Mouse (Mus musculus): ENCODE results near the gene Ahdc1. TPM values are rescaled to one million over a fixed set of nuclear protein-coding genes. Genes with fewer than 3 reads are reported as not detected.

Ahdc1 gene
- total RNA-seq, 1 experiment from 2014 or later, result 9.1 TPM

GRCm38 (mm10) chr4:133014896-133015709 lies 4.0 kb downstream of the Ahdc1 start:
- ATAC-seq (ENCODE audit: extremely low read depth, insufficient number of reproducible peaks, low FRiP score, poor library complexity, severe bottlenecking), result no peak

DNA sequence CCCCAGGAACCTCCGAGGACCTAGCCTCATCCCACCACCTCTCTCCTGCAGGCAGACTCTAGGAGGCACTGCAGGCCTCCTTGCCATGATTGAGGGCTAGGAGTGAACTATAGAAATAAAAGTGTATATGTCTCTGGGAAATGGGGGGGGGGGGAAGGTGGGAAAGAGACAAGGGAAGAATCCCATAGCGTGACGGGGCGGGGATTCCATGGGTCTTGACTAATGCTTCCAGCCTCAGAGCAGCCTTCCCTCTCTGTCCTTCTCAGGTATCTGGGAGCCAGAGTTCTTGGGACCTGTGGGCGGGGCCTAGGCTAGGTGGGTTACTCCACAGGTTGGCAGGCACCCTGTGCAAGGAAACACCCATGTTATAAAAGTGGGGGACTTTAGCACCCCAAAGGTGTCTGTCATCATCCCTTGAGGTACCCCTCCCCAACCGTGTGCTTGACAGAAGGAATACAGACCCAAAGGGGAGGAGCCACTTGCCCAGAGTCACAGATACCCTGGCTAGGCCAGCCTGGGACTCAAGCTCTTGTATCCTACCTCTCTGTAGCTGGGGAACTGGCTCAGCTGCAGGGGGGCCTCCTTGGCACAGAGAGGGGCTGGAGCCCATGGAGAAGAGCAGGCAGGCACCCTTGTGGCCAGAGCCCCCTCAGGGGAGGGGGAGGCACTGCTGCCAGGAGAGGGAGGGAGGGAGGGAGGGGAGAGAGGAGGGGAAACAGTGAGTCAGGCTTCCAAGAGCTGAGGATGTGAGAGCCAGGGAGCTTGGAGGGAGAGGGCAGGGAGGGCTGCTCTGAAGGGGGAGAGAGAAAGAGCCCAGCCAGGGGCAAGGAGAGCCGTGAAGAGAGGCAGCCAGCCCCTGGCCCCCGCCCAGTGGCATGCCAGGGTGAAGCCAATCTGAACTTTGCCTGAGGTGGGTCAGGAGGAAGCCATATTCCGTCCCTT lies 4.9 kb downstream of the Ahdc1 start:
- ATAC-seq (ENCODE audit: extremely low read depth, insufficient number of reproducible peaks, low FRiP score, poor library complexity, severe bottlenecking), result no peak

DNA sequence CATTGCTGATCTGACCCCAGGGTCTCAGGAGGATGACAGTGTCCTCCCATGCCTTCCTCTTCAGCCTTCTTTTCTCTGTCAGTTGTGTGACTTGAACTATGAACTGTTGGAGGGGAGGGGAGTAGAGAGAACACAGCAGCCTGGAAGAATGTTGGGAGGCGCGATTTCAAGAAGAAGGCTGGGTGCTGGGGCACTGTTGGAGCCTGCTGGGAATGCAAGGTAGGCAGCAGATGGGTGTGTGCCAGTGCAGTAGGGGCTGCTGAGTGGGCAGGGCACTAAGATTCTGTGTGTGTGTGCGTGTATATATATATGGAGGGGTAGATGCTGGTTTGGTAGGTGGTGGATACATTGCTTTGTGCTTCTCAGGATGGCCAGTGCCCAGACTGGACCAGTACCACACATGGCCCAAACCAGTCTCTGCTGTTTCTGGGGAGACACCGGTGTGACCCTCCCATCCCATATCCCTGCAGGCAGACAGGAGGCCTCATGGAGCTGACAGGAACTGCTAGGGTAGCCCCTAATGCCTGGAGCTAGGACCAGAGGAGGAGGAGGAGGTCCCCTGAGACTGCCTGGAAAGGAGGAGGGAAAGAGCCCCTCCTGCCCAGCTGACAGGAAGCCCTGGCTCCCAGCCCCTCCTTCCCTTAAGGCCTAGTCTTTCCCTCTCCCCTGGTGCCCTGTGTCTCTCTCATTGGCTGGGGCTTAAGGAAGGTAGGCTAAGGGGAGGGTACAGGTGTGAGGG lies 5.8 kb downstream of the Ahdc1 start:
- no peak for ATAC-seq (ENCODE audit: extremely low read depth, insufficient number of reproducible peaks, low FRiP score, poor library complexity, severe bottlenecking)

- no peak for ATAC-seq (ENCODE audit: extremely low read depth, insufficient number of reproducible peaks, low FRiP score, poor library complexity, severe bottlenecking)
These were observed 6.7 kb downstream of the Ahdc1 start for GRCm38 (mm10) chr4:133017597-133018262.

DNA sequence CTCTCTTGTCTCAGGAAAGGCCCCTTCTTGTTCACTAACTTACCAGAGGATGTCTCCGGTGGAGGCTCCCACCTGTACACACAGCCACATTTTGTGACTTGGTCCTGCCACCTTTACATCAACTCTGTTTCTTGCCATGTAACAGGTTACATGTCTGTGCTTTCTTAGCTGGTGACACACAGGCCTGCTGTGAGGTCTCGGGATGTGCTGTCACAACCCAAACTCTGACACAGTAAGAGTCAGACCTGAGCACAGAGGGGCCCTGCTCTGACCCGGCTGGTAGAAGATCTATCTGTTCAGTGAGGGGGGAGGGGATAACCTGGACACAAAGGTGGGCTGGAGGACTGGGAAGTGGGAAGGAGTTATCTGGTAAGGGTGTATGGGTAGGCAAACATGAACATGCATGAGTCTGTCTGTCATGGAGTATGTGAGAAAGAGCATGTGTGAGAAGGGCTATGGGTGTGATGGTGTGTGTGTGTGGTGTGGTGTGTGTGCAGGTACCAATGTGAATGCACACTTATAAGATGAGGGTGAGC lies 7.3 kb downstream of the Ahdc1 start:
- ATAC-seq (ENCODE audit: extremely low read depth, insufficient number of reproducible peaks, low FRiP score, poor library complexity, severe bottlenecking), result no peak

- no peak for ATAC-seq (ENCODE audit: extremely low read depth, insufficient number of reproducible peaks, low FRiP score, poor library complexity, severe bottlenecking)
These were observed 9.7 kb downstream of the Ahdc1 start for GRCm38 (mm10) chr4:133020721-133021120.

DNA sequence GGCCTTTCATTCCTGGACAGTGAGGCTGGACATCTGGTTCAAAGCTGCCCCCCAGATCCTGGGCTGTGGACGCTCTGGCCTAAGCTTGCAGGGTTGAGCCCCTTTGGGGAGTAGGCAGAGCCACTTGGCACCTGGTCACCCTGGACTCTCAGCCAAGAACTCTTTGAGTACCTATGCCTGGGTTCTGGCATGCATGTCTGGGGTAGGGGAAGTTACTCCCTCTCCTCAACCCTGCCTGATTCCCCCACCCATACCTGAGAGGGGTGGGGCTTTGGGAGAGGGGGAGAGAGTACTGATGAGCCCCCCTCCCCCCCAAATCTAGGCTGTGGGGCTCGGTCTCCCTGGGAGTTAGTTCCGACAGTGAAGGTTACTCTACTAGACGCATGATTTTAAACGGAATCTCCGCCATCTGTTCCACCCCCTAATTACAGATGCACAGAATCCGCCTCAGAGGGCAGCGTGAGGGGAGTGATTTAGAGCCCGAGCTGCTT lies 10.2 kb downstream of the Ahdc1 start:
- no peak for ATAC-seq (ENCODE audit: extremely low read depth, insufficient number of reproducible peaks, low FRiP score, poor library complexity, severe bottlenecking)

- ATAC-seq (ENCODE audit: extremely low read depth, insufficient number of reproducible peaks, low FRiP score, poor library complexity, severe bottlenecking), result no peak
These were observed 11.2 kb downstream of the Ahdc1 start for GRCm38 (mm10) chr4:133022217-133022616.

DNA sequence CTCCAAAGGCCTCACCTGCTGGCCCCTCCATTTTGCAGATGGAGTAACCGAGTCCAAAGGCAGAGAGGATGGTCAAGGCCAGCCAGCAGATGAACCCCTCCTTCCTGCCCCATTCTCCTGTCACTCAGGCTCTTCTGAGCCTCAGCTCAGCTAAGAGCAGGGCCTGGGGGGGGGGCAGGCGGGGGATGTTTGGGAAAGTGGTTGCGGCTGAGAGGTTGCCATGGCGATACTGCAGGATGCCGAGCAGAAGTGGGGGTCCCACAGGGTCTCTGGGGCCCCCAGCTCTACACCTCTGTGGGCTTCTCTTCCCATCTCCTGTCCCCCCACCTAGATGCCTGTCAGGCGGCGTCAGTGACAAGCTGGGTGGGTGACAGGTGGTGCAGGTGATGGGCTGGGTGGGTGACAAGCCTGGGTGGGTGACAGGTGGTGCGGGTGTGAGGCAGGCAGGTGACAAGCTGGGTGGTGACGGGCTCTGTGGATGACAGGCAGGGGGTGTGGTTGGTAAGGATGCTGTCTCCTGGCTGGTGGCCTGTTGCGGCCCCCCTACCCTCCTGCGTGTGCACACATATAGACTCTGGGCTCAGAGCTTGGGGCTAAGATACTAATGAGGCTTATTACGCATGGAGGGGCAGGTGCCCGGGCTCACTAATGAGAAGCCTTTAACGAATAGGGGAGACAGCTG lies 12.0 kb downstream of the Ahdc1 start:
- ATAC-seq (ENCODE audit: extremely low read depth, insufficient number of reproducible peaks, low FRiP score, poor library complexity, severe bottlenecking), result no peak

- ATAC-seq (ENCODE audit: extremely low read depth, insufficient number of reproducible peaks, low FRiP score, poor library complexity, severe bottlenecking), result no peak
These were observed 12.6 kb downstream of the Ahdc1 start for GRCm38 (mm10) chr4:133023636-133024035.

- ATAC-seq (ENCODE audit: extremely low read depth, insufficient number of reproducible peaks, low FRiP score, poor library complexity, severe bottlenecking), result no peak
These were observed 13.3 kb downstream of the Ahdc1 start for GRCm38 (mm10) chr4:133024404-133024803.

GRCm38 (mm10) chr4:133024969-133025685 lies 14.1 kb downstream of the Ahdc1 start:
- no peak for ATAC-seq (ENCODE audit: extremely low read depth, insufficient number of reproducible peaks, low FRiP score, poor library complexity, severe bottlenecking)

DNA sequence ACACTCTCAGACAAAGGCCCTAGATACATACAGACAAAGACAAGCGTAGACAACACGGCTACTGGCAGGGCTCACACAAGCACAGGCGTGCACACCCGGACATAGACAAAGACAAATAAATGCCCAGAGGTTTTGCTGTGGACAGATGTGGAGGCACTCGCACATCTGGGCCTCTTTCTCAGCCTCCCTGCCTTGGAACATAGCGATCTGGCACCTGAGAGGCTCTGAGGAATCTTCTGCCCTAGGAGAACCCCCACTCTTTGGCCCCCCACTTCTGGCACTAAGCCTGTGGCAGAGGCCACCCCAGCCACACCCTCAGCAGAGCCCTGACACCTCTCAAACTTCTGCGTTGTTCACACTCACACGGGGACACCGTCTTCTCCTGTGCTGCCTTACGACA lies 15.2 kb downstream of the Ahdc1 start:
- no peak for ATAC-seq (ENCODE audit: extremely low read depth, insufficient number of reproducible peaks, low FRiP score, poor library complexity, severe bottlenecking)

DNA sequence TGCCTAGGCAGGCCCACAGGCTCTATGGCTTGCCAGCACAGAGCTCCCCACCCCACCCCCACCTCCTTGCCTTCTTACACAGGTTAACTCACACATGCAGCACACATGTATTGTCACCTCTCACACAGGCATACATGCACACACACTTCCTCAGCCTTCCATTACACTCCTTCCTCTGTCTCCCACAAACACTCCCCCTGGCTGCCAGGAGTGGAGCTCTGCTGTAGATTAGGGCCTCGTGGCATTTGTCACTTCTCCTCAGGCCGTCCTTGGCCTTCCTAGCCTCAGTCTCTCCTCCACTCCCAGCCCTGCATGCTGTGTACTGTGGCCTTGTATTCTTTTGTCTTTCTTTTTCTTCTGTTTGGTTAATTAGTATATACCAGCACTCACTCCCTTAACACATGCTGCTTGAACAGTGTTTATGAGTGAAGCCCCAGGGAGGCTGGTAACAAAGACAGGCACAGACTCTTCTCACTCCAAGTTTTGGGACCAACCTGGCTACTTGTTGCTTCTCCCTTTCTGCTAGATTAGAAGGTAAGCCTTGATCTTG lies 15.8 kb downstream of the Ahdc1 start:
- no peak for ATAC-seq (ENCODE audit: extremely low read depth, insufficient number of reproducible peaks, low FRiP score, poor library complexity, severe bottlenecking)

DNA sequence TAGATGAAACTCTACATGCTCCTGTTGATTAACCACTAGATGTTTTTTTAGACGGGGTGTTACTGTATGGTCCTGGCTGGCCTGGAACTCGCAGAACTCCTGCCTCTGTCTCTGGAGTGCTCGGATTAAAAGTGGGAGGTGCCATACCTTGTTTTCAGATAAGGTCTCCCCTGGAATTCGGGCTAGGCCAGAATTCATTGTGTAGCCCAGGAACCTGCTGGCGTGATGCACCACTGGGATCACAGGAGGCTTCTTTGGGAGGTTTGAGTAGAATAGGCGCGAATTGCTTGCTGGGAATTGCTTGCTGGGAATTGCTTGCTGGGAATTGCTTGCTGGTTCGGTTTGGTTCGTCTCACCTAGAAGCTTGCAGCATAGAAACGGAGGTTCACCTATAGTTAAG lies 16.7 kb downstream of the Ahdc1 start:
- ATAC-seq (ENCODE audit: extremely low read depth, insufficient number of reproducible peaks, low FRiP score, poor library complexity, severe bottlenecking), result no peak

- ATAC-seq (ENCODE audit: extremely low read depth, insufficient number of reproducible peaks, low FRiP score, poor library complexity, severe bottlenecking), result no peak
These were observed 17.1 kb downstream of the Ahdc1 start for GRCm38 (mm10) chr4:133028193-133028592.

DNA sequence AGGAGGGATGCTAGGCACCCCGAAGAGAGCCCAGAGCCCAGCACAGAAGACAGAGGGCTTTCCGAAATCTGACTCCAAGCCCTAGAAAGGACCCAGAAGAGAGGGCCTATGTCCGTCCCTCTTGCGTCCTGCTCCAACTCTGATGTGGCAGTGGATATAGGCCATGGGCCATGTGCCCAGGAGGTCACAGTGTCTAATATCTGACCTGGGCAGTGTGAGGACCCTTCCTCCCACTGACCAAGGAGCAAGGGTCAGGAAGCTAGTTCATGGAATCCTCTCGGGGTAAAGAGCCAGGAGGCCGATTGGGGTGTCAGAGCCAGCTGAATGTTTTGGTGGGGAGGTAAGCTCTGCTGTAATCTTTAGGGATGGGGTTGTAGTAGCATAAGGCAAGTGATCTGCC lies 17.8 kb downstream of the Ahdc1 start:
- no peak for ATAC-seq (ENCODE audit: extremely low read depth, insufficient number of reproducible peaks, low FRiP score, poor library complexity, severe bottlenecking)
